In the genomic region with DNA sequence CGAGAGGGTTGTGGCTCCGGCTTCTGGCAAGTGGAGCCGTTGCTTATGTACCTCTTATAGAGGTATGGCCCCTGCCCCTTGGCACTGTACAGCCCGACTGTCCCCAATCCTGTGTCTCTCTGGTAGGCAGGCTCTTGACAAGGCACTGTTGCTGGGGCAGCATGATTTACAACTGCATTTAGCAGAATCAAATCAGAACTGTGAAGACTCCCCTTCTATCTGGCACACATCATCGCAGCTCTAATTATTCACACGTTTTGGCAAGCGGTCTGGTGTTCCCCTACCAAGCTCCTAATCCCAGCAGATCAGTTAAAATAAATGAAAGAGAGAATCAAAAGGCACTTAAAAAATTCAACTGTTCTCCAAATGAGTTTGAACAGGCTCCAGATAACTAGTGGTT, we compare ENCODE assay signal across 16 mouse cellular contexts.
DNase-seq lines count a peak whose midpoint lies in the region; ATAC-seq and TF ChIP-seq lines count a peak whose summit lies in the region.
"Had no signal": no experiment of that assay in that cellular context is flagged by ENCODE, and none has a peak within 500 bp of the region (broad histone marks: within the 10 kb centered on the region; RNA-seq: fewer than 3 reads in every experiment).

No protein-coding gene starts in this region.

- WGBS in forebrain, embryonic 14.5 days: 55% methylated on average over 7 of the region's 7 CpGs
- WGBS in forebrain, embryonic 10.5 days: 90% methylated on average over 7 of the region's 7 CpGs
- 70% methylated on average over 7 of the region's 7 CpGs for WGBS in midbrain, embryonic 16.5 days
- 65% methylated on average over 7 of the region's 7 CpGs for WGBS in midbrain, embryonic 15.5 days
- 30% methylated on average over 7 of the region's 7 CpGs for WGBS in forebrain, postnatal 0 days

- no peak overlapping the region for H3K9ac ChIP-seq in forebrain, embryonic 14.5 days (ENCODE audit: low read length)
- no peak overlapping the region for H3K9ac ChIP-seq in midbrain, embryonic 16.5 days (ENCODE audit: low read depth, low read length)
- no peak overlapping the region for H3K9ac ChIP-seq in midbrain, embryonic 15.5 days
- H3K9ac ChIP-seq in forebrain, postnatal 0 days: no peak overlapping the region
- H3K9ac ChIP-seq: embryonic facial prominence, embryonic 15.5 days; intestine, embryonic 15.5 days; lung, embryonic 15.5 days had no signal

- TF ChIP-seq CTCF in forebrain, postnatal 0 days (IDR thresholded peaks at IDR 0.05; ENCODE audit: low read depth): no peak

- ATAC-seq in forebrain, embryonic 14.5 days: peak; percentile 71; the same call in 1 of the 2 replicates
- 0 out of 2 replicates have a peak, but pooled peaks have one; percentile 36 for ATAC-seq in midbrain, embryonic 16.5 days
- no peak for ATAC-seq in midbrain, embryonic 15.5 days (replicated peaks)
- peak; percentile 82 for ATAC-seq in forebrain, postnatal 0 days
- ATAC-seq: intestine, embryonic 15.5 days had no signal

- no peaks in the 10 kb centered on the region for H3K9me3 ChIP-seq in forebrain, embryonic 14.5 days (replicated peaks; ENCODE audit: control insufficient read depth, low read length)
- peaks cover under 1% of the 10 kb centered on the region; the same call in 1 of the 2 replicates for H3K9me3 ChIP-seq in forebrain, embryonic 10.5 days
- no peaks in the 10 kb centered on the region for H3K9me3 ChIP-seq in midbrain, embryonic 16.5 days (replicated peaks; ENCODE audit: control insufficient read depth, low read length, poor library complexity, severe bottlenecking)
- H3K9me3 ChIP-seq in midbrain, embryonic 15.5 days: no peaks in the 10 kb centered on the region
- no peaks in the 10 kb centered on the region for H3K9me3 ChIP-seq in forebrain, postnatal 0 days (ENCODE audit: low read length)
- H3K9me3 ChIP-seq: embryonic facial prominence, embryonic 15.5 days; intestine, embryonic 15.5 days; lung, embryonic 15.5 days had no signal

- H3K27me3 ChIP-seq in forebrain, embryonic 14.5 days (replicated peaks; ENCODE audit: control insufficient read depth, insufficient read depth, low read length): no peaks in the 10 kb centered on the region
- no peaks in the 10 kb centered on the region for H3K27me3 ChIP-seq in forebrain, embryonic 10.5 days (ENCODE audit: poor library complexity, severe bottlenecking)
- H3K27me3 ChIP-seq in midbrain, embryonic 16.5 days (ENCODE audit: control insufficient read depth, insufficient read depth, low read depth, low read length): no peaks in the 10 kb centered on the region
- H3K27me3 ChIP-seq in midbrain, embryonic 15.5 days (replicated peaks): no peaks in the 10 kb centered on the region
- H3K27me3 ChIP-seq in forebrain, postnatal 0 days (ENCODE audit: insufficient read depth, low read length): no peaks in the 10 kb centered on the region
- H3K27me3 ChIP-seq: embryonic facial prominence, embryonic 15.5 days; intestine, embryonic 15.5 days; lung, embryonic 15.5 days had no signal

- no peak overlapping the region for H3K4me2 ChIP-seq in forebrain, embryonic 14.5 days (ENCODE audit: low read length)
- H3K4me2 ChIP-seq in midbrain, embryonic 16.5 days (ENCODE audit: low read length): no peak overlapping the region
- no peak overlapping the region for H3K4me2 ChIP-seq in midbrain, embryonic 15.5 days
- H3K4me2 ChIP-seq in forebrain, postnatal 0 days (ENCODE audit: low read depth): no peak overlapping the region
- H3K4me2 ChIP-seq: embryonic facial prominence, embryonic 15.5 days; intestine, embryonic 15.5 days; lung, embryonic 15.5 days had no signal

- intact Hi-C loops in left cerebral cortex, postnatal 36 days (cut with DNase I): no loop called here

- H3K36me3 ChIP-seq in forebrain, embryonic 14.5 days (ENCODE audit: control insufficient read depth, insufficient read depth, low read length): no peaks in the 10 kb centered on the region
- peaks cover under 1% of the 10 kb centered on the region for H3K36me3 ChIP-seq in forebrain, embryonic 10.5 days (replicated peaks)
- H3K36me3 ChIP-seq in midbrain, embryonic 16.5 days (ENCODE audit: control insufficient read depth, insufficient read depth, low read length): no peaks in the 10 kb centered on the region
- no peaks in the 10 kb centered on the region for H3K36me3 ChIP-seq in midbrain, embryonic 15.5 days (replicated peaks)
- no peaks in the 10 kb centered on the region for H3K36me3 ChIP-seq in forebrain, postnatal 0 days (ENCODE audit: insufficient read depth)
- H3K36me3 ChIP-seq: embryonic facial prominence, embryonic 15.5 days; intestine, embryonic 15.5 days; lung, embryonic 15.5 days had no signal

- H3K27ac ChIP-seq in forebrain, embryonic 14.5 days (ENCODE audit: low read depth, low read length): peak overlapping the region; percentile 44; the same call in 1 of the 2 replicates
- H3K27ac ChIP-seq in forebrain, embryonic 10.5 days: no peak overlapping the region
- H3K27ac ChIP-seq in midbrain, embryonic 16.5 days (ENCODE audit: low read length): no peak overlapping the region
- no peak overlapping the region for H3K27ac ChIP-seq in midbrain, embryonic 15.5 days
- H3K27ac ChIP-seq in forebrain, postnatal 0 days (ENCODE audit: low read depth, low read length): peak overlapping the region; percentile 45; the same call in 1 of the 2 replicates
- H3K27ac ChIP-seq: embryonic facial prominence, embryonic 15.5 days; heart, adult 2 months; intestine, embryonic 15.5 days; lung, embryonic 15.5 days had no signal

- H3K4me3 ChIP-seq in forebrain, embryonic 14.5 days (ENCODE audit: low read depth, low read length): no peak overlapping the region
- no peak overlapping the region for H3K4me3 ChIP-seq in forebrain, embryonic 10.5 days
- H3K4me3 ChIP-seq in midbrain, embryonic 16.5 days (ENCODE audit: low read depth, low read length): no peak overlapping the region
- H3K4me3 ChIP-seq in midbrain, embryonic 15.5 days: no peak overlapping the region
- no peak overlapping the region for H3K4me3 ChIP-seq in forebrain, postnatal 0 days (ENCODE audit: low read depth, low read length)
- H3K4me3 ChIP-seq: embryonic facial prominence, embryonic 15.5 days; heart, adult 2 months; intestine, embryonic 15.5 days; lung, embryonic 15.5 days had no signal

- peak; percentile 89 for DNase-seq in forebrain, embryonic 14.5 days (ENCODE audit: low spot score)
- no peak for DNase-seq in forebrain, embryonic 10.5 days (ENCODE audit: extremely low spot score, low spot score)
- peak; percentile 85 for DNase-seq in forebrain, postnatal 0 days
- DNase-seq in left cerebral cortex, postnatal 36 days (ENCODE audit: low spot score in 2 of 2): peak; percentile 17 to 25
- no peak for DNase-seq in kidney, postnatal 10 days
- no peak for DNase-seq in adrenal gland, adult (ENCODE audit: inconsistent age in 2 of 2, low spot score in 1 of 2)
- DNase-seq: heart, adult 2 months; heart, postnatal 14 days; kidney, postnatal 25 days; liver; thymus, adult 18-20 months had no signal

- H3K4me1 ChIP-seq in forebrain, embryonic 14.5 days (ENCODE audit: control insufficient read depth, insufficient read depth, low read length): peaks cover 12% of the 10 kb centered on the region; the same call in 1 of the 2 replicates
- peaks cover 14% of the 10 kb centered on the region for H3K4me1 ChIP-seq in forebrain, embryonic 10.5 days
- H3K4me1 ChIP-seq in midbrain, embryonic 16.5 days (ENCODE audit: control insufficient read depth, insufficient read depth, low read length): no peaks in the 10 kb centered on the region
- H3K4me1 ChIP-seq in midbrain, embryonic 15.5 days: 0 out of 2 replicates have a peak, but pooled peaks cover 6% of the 10 kb centered on the region
- H3K4me1 ChIP-seq in forebrain, postnatal 0 days (ENCODE audit: insufficient read depth): peaks cover 10% of the 10 kb centered on the region; the same call in 1 of the 2 replicates

Comparison
In these comparisons a context has a peak if more than half of its experiments do, and no peak if none do; other contexts are left out.
1. DNase-seq: peak in forebrain, embryonic 14.5 days (single experiment), forebrain, postnatal 0 days (single experiment) and left cerebral cortex, postnatal 36 days (2 of 2); none in forebrain, embryonic 10.5 days (single experiment), kidney, postnatal 10 days (single experiment) and adrenal gland, adult (0 of 2).
2. H3K27ac ChIP-seq: peak in forebrain, embryonic 14.5 days (single experiment) and forebrain, postnatal 0 days (single experiment); none in forebrain, embryonic 10.5 days (single experiment), midbrain, embryonic 16.5 days (single experiment) and midbrain, embryonic 15.5 days (single experiment).